In the genomic region with DNA sequence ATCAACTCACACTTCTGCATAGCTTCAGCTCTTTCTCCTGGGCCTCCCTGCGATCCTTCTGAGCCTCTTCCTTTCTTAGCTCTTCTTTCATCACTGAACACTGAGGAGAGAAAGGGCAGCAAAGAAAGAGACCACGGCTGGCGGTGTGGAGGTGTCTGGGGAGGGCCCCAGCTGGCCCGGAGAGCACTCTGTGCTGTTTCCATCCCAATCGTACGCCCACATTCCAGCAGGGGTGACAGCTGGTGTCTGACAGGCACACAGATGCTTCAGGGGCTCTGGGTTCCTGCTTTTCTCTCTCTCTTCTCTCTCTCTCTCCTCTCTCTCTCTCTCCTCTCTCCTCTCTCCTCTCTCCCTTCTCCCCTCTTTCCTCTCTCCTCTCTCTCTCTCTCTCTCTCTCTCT, we compare ENCODE assay signal across 9 mouse cellular contexts. TPM values are rescaled to one million over a fixed set of nuclear protein-coding genes. Genes with fewer than 3 reads are reported as not detected.
DNase-seq lines count a peak whose midpoint lies in the region; ATAC-seq and TF ChIP-seq lines count a peak whose summit lies in the region.
"Had no signal": no experiment of that assay in that cellular context is flagged by ENCODE, and none has a peak within 500 bp of the region (broad histone marks: within the 10 kb centered on the region; RNA-seq: fewer than 3 reads in every experiment).

No protein-coding gene starts in this region.

- no peak overlapping the region for H3K9ac ChIP-seq in forebrain, postnatal 0 days
- H3K9ac ChIP-seq in forebrain, embryonic 12.5 days: no peak overlapping the region; the same call in 1 of the 2 replicates
- no peak overlapping the region for H3K9ac ChIP-seq in midbrain, embryonic 11.5 days (ENCODE audit: low read length)
- no peak overlapping the region for H3K9ac ChIP-seq in midbrain, embryonic 15.5 days

- peak; percentile 61; the same call in 1 of the 2 replicates for ATAC-seq in forebrain, postnatal 0 days
- ATAC-seq in forebrain, embryonic 12.5 days (ENCODE audit: low FRiP score): no peak
- ATAC-seq in midbrain, embryonic 11.5 days (ENCODE audit: low FRiP score): no peak
- no peak for ATAC-seq in midbrain, embryonic 15.5 days (replicated peaks)

- TF ChIP-seq CTCF in forebrain, postnatal 0 days (IDR thresholded peaks at IDR 0.05; ENCODE audit: low read depth): no peak
- TF ChIP-seq CTCF in left cerebral cortex, adult 2 months (IDR thresholded peaks at IDR 0.05): no peak

- no peaks in the 10 kb centered on the region for H3K36me3 ChIP-seq in forebrain, postnatal 0 days (ENCODE audit: insufficient read depth)
- H3K36me3 ChIP-seq in forebrain, embryonic 12.5 days (replicated peaks): no peaks in the 10 kb centered on the region
- no peaks in the 10 kb centered on the region for H3K36me3 ChIP-seq in midbrain, embryonic 11.5 days (ENCODE audit: control insufficient read depth, insufficient read depth, low read length)
- no peaks in the 10 kb centered on the region for H3K36me3 ChIP-seq in midbrain, embryonic 15.5 days (replicated peaks)

- H3K9me3 ChIP-seq in forebrain, postnatal 0 days (ENCODE audit: low read length): no peaks in the 10 kb centered on the region
- peaks cover 9% of the 10 kb centered on the region for H3K9me3 ChIP-seq in forebrain, embryonic 12.5 days
- H3K9me3 ChIP-seq in midbrain, embryonic 11.5 days (ENCODE audit: control insufficient read depth, low read length): no peaks in the 10 kb centered on the region; the same call in 1 of the 2 replicates
- no peaks in the 10 kb centered on the region for H3K9me3 ChIP-seq in midbrain, embryonic 15.5 days

- peak; percentile 43 for DNase-seq in forebrain, postnatal 0 days
- peak; percentile 86 for DNase-seq in midbrain, embryonic 11.5 days (ENCODE audit: low spot score, missing footprints)
- peak; percentile 52 to 71 for DNase-seq in left cerebral cortex, adult 2 months (ENCODE audit: extremely low spot score in 1 of 2, low spot score in 2 of 2)
- peak; percentile 54 for DNase-seq in right cerebral cortex, postnatal 25 days
- DNase-seq in adrenal gland, postnatal 4 days (ENCODE audit: low spot score in 2 of 2): no peak
- no peak for DNase-seq in T-cell, adult 2 months (ENCODE audit: low spot score)

- H3K27me3 ChIP-seq in forebrain, postnatal 0 days (ENCODE audit: insufficient read depth, low read length): no peaks in the 10 kb centered on the region
- H3K27me3 ChIP-seq in forebrain, embryonic 12.5 days: no peaks in the 10 kb centered on the region
- H3K27me3 ChIP-seq in midbrain, embryonic 11.5 days (ENCODE audit: control insufficient read depth, insufficient read depth, low read length): no peaks in the 10 kb centered on the region
- no peaks in the 10 kb centered on the region for H3K27me3 ChIP-seq in midbrain, embryonic 15.5 days (replicated peaks)

- intact Hi-C loops in left cerebral cortex, adult 2 months (cut with DNase I): no loop called here

- WGBS in forebrain, postnatal 0 days: 26% methylated on average over 6 of the region's 6 CpGs
- 38% methylated on average over 6 of the region's 6 CpGs for WGBS in forebrain, embryonic 12.5 days
- 28% methylated on average over 6 of the region's 6 CpGs for WGBS in midbrain, embryonic 11.5 days
- WGBS in midbrain, embryonic 15.5 days: 24% methylated on average over 6 of the region's 6 CpGs

- H3K4me3 ChIP-seq in forebrain, postnatal 0 days (ENCODE audit: low read depth, low read length): no peak overlapping the region
- H3K4me3 ChIP-seq in forebrain, embryonic 12.5 days (replicated peaks): no peak overlapping the region
- H3K4me3 ChIP-seq in midbrain, embryonic 11.5 days (ENCODE audit: low read depth, low read length): no peak overlapping the region
- H3K4me3 ChIP-seq in midbrain, embryonic 15.5 days: no peak overlapping the region
- H3K4me3 ChIP-seq in left cerebral cortex, adult 2 months: no peak overlapping the region

- H3K27ac ChIP-seq in forebrain, postnatal 0 days (ENCODE audit: low read depth, low read length): no peak overlapping the region
- no peak overlapping the region for H3K27ac ChIP-seq in forebrain, embryonic 12.5 days
- no peak overlapping the region for H3K27ac ChIP-seq in midbrain, embryonic 11.5 days (ENCODE audit: low read depth, low read length)
- no peak overlapping the region for H3K27ac ChIP-seq in midbrain, embryonic 15.5 days
- peak overlapping the region; percentile 83 for H3K27ac ChIP-seq in left cerebral cortex, adult 2 months

- H3K4me1 ChIP-seq in forebrain, postnatal 0 days (ENCODE audit: insufficient read depth): no peaks in the 10 kb centered on the region
- peaks cover 6% of the 10 kb centered on the region for H3K4me1 ChIP-seq in forebrain, embryonic 12.5 days
- no peaks in the 10 kb centered on the region; the same call in 1 of the 2 replicates for H3K4me1 ChIP-seq in midbrain, embryonic 11.5 days (ENCODE audit: control insufficient read depth, insufficient read depth, low read length)
- H3K4me1 ChIP-seq in midbrain, embryonic 15.5 days: no peaks in the 10 kb centered on the region

- no peak overlapping the region for H3K4me2 ChIP-seq in forebrain, postnatal 0 days (ENCODE audit: low read depth)
- H3K4me2 ChIP-seq in forebrain, embryonic 12.5 days: no peak overlapping the region
- no peak overlapping the region for H3K4me2 ChIP-seq in midbrain, embryonic 11.5 days
- no peak overlapping the region for H3K4me2 ChIP-seq in midbrain, embryonic 15.5 days

RNA-seq across cellular contexts. Expression of gene Fhad1, which starts 50.3 kb away (rescaled TPM):
- total RNA-seq in forebrain, postnatal 0 days (2014; rRNA removed): 2.0 and 3.9 TPM in 2 replicates
- 3.5 and 4.6 TPM in 2 replicates for polyA plus RNA-seq in forebrain, postnatal 0 days (2015; fragmentation: Nextera tagmentation; extraction: Ambion mirVana)
- 1.1 and 1.6 TPM in 2 replicates for polyA plus RNA-seq in forebrain, embryonic 12.5 days (2016; fragmentation: Nextera tagmentation; extraction: Ambion mirVana)
- polyA plus RNA-seq in midbrain, embryonic 11.5 days (2014; fragmentation: Nextera tagmentation; extraction: Ambion mirVana): 1.7 and 2.4 TPM in 2 replicates
- polyA plus RNA-seq in midbrain, embryonic 15.5 days (2015; fragmentation: Nextera tagmentation; extraction: Ambion mirVana): 3.7 and 4.2 TPM in 2 replicates
- 1 to 10 TPM; 9.0 to 9.2 TPM for total RNA-seq in left cerebral cortex, adult 2 months (2021)
- 1 to 10 TPM; 1.4 to 2.0 TPM for total RNA-seq in adrenal gland, postnatal 4 days (2021)
- total RNA-seq: megakaryocyte, adult 5-6 weeks had no signal

Comparison
In these comparisons a context has a peak if more than half of its experiments do, and no peak if none do; other contexts are left out.
1. DNase-seq: peak in forebrain, postnatal 0 days (single experiment), midbrain, embryonic 11.5 days (single experiment), left cerebral cortex, adult 2 months (2 of 2) and right cerebral cortex, postnatal 25 days (single experiment); none in adrenal gland, postnatal 4 days (0 of 2) and T-cell, adult 2 months (single experiment).